Mouse (Mus musculus): ENCODE data around the gene Pde4d. TPM values are rescaled to one million over a fixed set of nuclear protein-coding genes. Genes with fewer than 3 reads are reported as not detected.

Gene Pde4d
- total and polyA plus RNA-seq, 3 experiments = 18.5 to 18.8 TPM; not detected in 1

- H3K4me1 ChIP-seq (ENCODE audit: control insufficient read depth in 1 of 2, insufficient read depth in 2 of 2, low read length in 2 of 2) = peaks cover 0 to 7% of the 10 kb centered on the region in 2 experiments; a peak in 3 of 4 replicates
- 0 out of 2 replicates have a peak, but pooled peaks cover 2% of the 10 kb centered on the region for H3K79me2 ChIP-seq (ENCODE audit: control insufficient read depth, insufficient read depth, low read length, poor library complexity)
- peak; percentile 53 for DNase-seq (ENCODE audit: low read depth, low spot score)
- peak overlapping the region; percentile 38 for H3K9ac ChIP-seq (ENCODE audit: control insufficient read depth, low read depth, low read length, poor library complexity, severe bottlenecking)
- H3K9me3 ChIP-seq (replicated peaks; ENCODE audit: insufficient read depth, low read length) = no peaks in the 10 kb centered on the region
- H3K36me3 ChIP-seq (ENCODE audit: control insufficient read depth in 1 of 2, insufficient read depth in 2 of 2, low read length in 2 of 2) = peaks cover 0 to 12% of the 10 kb centered on the region in 2 experiments; a peak in 3 of 4 replicates
- peak overlapping the region; percentile 44 to 57; a peak in 3 of 4 replicates for H3K4me3 ChIP-seq (ENCODE audit: control insufficient read depth in 1 of 2, insufficient read depth in 1 of 2, low read depth in 2 of 2, low read length in 2 of 2)
- TF ChIP-seq NRF1 (IDR thresholded peaks at IDR 0.05; ENCODE audit: insufficient read depth, low read depth, low read length, poor library complexity, severe bottlenecking) (no peak), CHD2 (IDR thresholded peaks at IDR 0.05; ENCODE audit: low read length) (no peak), USF1 (IDR thresholded peaks at IDR 0.05; ENCODE audit: low read depth, low read length) (no peak), MYB (IDR thresholded peaks at IDR 0.05; ENCODE audit: low read depth, low read length) (no peak), POLR2A (IDR thresholded peaks at IDR 0.05; ENCODE audit: control insufficient read depth in 1 of 2, insufficient read depth in 1 of 2, low read depth in 1 of 2, low read length in 2 of 2, poor library complexity in 1 of 2) (no peak), MXI1 (IDR thresholded peaks at IDR 0.05; ENCODE audit: low read depth, low read length) (peak; percentile 36; the same call in 1 of the 2 replicates), ETS1 (IDR thresholded peaks at IDR 0.05; ENCODE audit: low read depth, low read length) (no peak), CTCF (IDR thresholded peaks at IDR 0.05 in 2 of 3, conservative IDR thresholded peaks at IDR 0.05 in 1 of 3; ENCODE audit: control insufficient read depth in 1 of 3, insufficient read depth in 1 of 3, low read depth in 2 of 3, low read length in 3 of 3, poor library complexity in 1 of 3, severe bottlenecking in 1 of 3) (peak in 1 of 3 experiments; percentile 36; a peak in 2 of 6 replicates), MAZ (IDR thresholded peaks at IDR 0.05; ENCODE audit: low read depth, low read length) (no peak), TCF12 (IDR thresholded peaks at IDR 0.05; ENCODE audit: low read depth, low read length) (no peak), MAX (IDR thresholded peaks at IDR 0.05; ENCODE audit: low read length) (no peak), MAFK (IDR thresholded peaks at IDR 0.05; ENCODE audit: borderline replicate concordance, low read depth, low read length) (no peak), ZMIZ1 (IDR thresholded peaks at IDR 0.05; ENCODE audit: low read depth, low read length) (no peak)
- no peak overlapping the region for H3K27ac ChIP-seq (ENCODE audit: control insufficient read depth, low read depth, low read length)
- H3K27me3 ChIP-seq (ENCODE audit: control insufficient read depth in 1 of 2, insufficient read depth in 2 of 2, low read length in 2 of 2) = no peaks in the 10 kb centered on the region
Measured at GRCm38 (mm10) chr13:109902855-109903763, 1453.4 kb downstream of the Pde4d start.

- Histone ChIP-seq H3K9ac (ENCODE audit: control insufficient read depth, low read depth, low read length, poor library complexity, severe bottlenecking) (no peak overlapping the region), H3K27me3 (ENCODE audit: control insufficient read depth in 1 of 2, insufficient read depth in 2 of 2, low read length in 2 of 2) (no peaks in the 10 kb centered on the region), H3K9me3 (replicated peaks; ENCODE audit: insufficient read depth, low read length) (no peaks in the 10 kb centered on the region), H3K36me3 (ENCODE audit: control insufficient read depth in 1 of 2, insufficient read depth in 2 of 2, low read length in 2 of 2) (peaks cover 0 to 14% of the 10 kb centered on the region in 2 experiments; a peak in 3 of 4 replicates), H3K4me1 (ENCODE audit: control insufficient read depth in 1 of 2, insufficient read depth in 2 of 2, low read length in 2 of 2) (peaks cover 0 to 9% of the 10 kb centered on the region in 2 experiments; a peak in 3 of 4 replicates), H3K4me3 (ENCODE audit: control insufficient read depth in 1 of 2, insufficient read depth in 1 of 2, low read depth in 2 of 2, low read length in 2 of 2) (no peak overlapping the region), H3K79me2 (ENCODE audit: control insufficient read depth, insufficient read depth, low read length, poor library complexity) (0 out of 2 replicates have a peak, but pooled peaks cover 3% of the 10 kb centered on the region), H3K27ac (ENCODE audit: control insufficient read depth, low read depth, low read length) (no peak overlapping the region)
- no peak for TF ChIP-seq BHLHE40 (IDR thresholded peaks at IDR 0.05; ENCODE audit: borderline replicate concordance, low read depth, low read length)
- no peak for TF ChIP-seq ZMIZ1 (IDR thresholded peaks at IDR 0.05; ENCODE audit: low read depth, low read length)
- no peak for TF ChIP-seq ETS1 (IDR thresholded peaks at IDR 0.05; ENCODE audit: low read depth, low read length)
- TF ChIP-seq ZKSCAN1 (IDR thresholded peaks at IDR 0.05; ENCODE audit: low read depth, low read length) = no peak
- no peak for TF ChIP-seq MEF2A (IDR thresholded peaks at IDR 0.05; ENCODE audit: extremely low read depth, insufficient replicate concordance, low read depth, low read length, poor library complexity, severe bottlenecking)
- no peak for TF ChIP-seq KAT2A (conservative IDR thresholded peaks at IDR 0.05; ENCODE audit: low read depth, low read length)
- no peak for TF ChIP-seq USF1 (IDR thresholded peaks at IDR 0.05; ENCODE audit: low read depth, low read length)
- TF ChIP-seq E2F4 (IDR thresholded peaks at IDR 0.05; ENCODE audit: borderline replicate concordance, low read depth, low read length) = no peak
- no peak for TF ChIP-seq USF2 (IDR thresholded peaks at IDR 0.05; ENCODE audit: borderline replicate concordance in 1 of 2, insufficient read depth in 1 of 2, low read depth in 1 of 2, low read length in 2 of 2)
- no peak for DNase-seq (ENCODE audit: low read depth, low spot score)
Measured at GRCm38 (mm10) chr13:109903764-109904510, 1454.2 kb downstream of the Pde4d start.

Data from MEL (cell line).